19 mouse cellular contexts compared by ENCODE assay signal in the genomic region with DNA sequence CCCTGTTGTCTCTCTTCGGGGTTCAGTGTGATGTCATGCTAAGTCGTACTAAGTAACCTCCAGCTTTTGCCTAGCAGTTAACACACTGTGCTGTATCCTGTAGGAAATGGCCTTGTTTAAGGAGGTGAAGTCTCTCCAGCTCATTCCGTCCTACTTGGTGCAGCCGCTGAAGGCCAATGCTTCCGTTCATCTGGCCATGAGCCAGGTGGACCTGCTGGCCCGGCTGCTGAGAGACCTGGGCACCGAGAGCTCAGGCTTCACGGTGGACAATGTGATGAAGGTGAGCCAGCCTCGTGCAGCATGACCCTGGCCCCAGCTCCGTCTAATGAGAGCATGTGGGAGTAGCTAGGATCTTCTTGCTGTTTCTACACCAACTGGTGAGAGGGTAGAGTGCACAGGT. TPM values are rescaled to one million over a fixed set of nuclear protein-coding genes. Genes with fewer than 3 reads are reported as not detected.
DNase-seq lines count a peak whose midpoint lies in the region; TF ChIP-seq lines count a peak whose summit lies in the region.
"Had no signal": no experiment of that assay in that cellular context is flagged by ENCODE, and none has a peak within 500 bp of the region (broad histone marks: within the 10 kb centered on the region; RNA-seq: fewer than 3 reads in every experiment).

No protein-coding gene starts in this region.

- peak overlapping the region; percentile 49; the same call in 1 of the 2 replicates for H3K4me3 ChIP-seq in E14TG2a.4 (replicated peaks; ENCODE audit: low read length)
- H3K4me3 ChIP-seq: embryonic facial prominence, embryonic 15.5 days; erythroblast, embryonic 14.5 days; forebrain, embryonic 10.5 days; gastrocnemius, adult 2 months; heart, embryonic 13.5 days; hindbrain, embryonic 15.5 days had no signal

- peaks cover 19% of the 10 kb centered on the region for H3K4me1 ChIP-seq in E14TG2a.4 (replicated peaks; ENCODE audit: low read depth, low read length)
- H3K4me1 ChIP-seq: embryonic facial prominence, embryonic 15.5 days; forebrain, embryonic 10.5 days; heart, embryonic 13.5 days; hindbrain, embryonic 15.5 days had no signal

- H3K9me3 ChIP-seq in E14TG2a.4 (ENCODE audit: low read length) = no peaks in the 10 kb centered on the region
- H3K9me3 ChIP-seq: embryonic facial prominence, embryonic 15.5 days; forebrain, embryonic 10.5 days; G1E; heart, embryonic 13.5 days; hindbrain, embryonic 15.5 days had no signal

- no peaks in the 10 kb centered on the region for H3K27me3 ChIP-seq in E14TG2a.4 (ENCODE audit: insufficient read depth, low read length)
- H3K27me3 ChIP-seq: CH12.LX; embryonic facial prominence, embryonic 15.5 days; heart, embryonic 13.5 days; hindbrain, embryonic 15.5 days had no signal

- TF ChIP-seq CTCF in E14TG2a.4 (conservative IDR thresholded peaks at IDR 0.05; ENCODE audit: low read length) = no peak

- peaks cover 88% of the 10 kb centered on the region for H3K36me3 ChIP-seq in E14TG2a.4 (ENCODE audit: insufficient read depth, low read length)

- DNase-seq in adrenal gland, postnatal 25 days = peak; percentile 17
- no peak for DNase-seq in adrenal gland, adult 18-20 months (ENCODE audit: low spot score in 2 of 2)
- DNase-seq in kidney, adult 18-20 months = peak; percentile 30
- DNase-seq in kidney, postnatal 10 days = no peak
- DNase-seq in MN1 (ENCODE audit: low spot score) = peak; percentile 45
- DNase-seq: adrenal gland, adult 8-10 months; cerebellum, adult 2 months; embryo, embryonic 11 days; gastrocnemius, adult 2 months; gastrocnemius, postnatal 25 days; heart, postnatal 36 days had no signal

RNA-seq across cellular contexts. Expression of gene Cep104, which starts 17.7 kb away (rescaled TPM):
- 29.1 and 31.1 TPM in 2 replicates for total RNA-seq in adrenal gland, postnatal 25 days (2021)
- total RNA-seq in adrenal gland, adult 18-20 months (2021) = 10 to 100 TPM; 22.7 to 25.0 TPM

RNA-seq across cellular contexts. Expression of gene Dffb, which starts 17.8 kb away (rescaled TPM):
- total RNA-seq in adrenal gland, postnatal 25 days (2021) = 3.8 and 9.4 TPM in 2 replicates
- total RNA-seq in adrenal gland, adult 18-20 months (2021) = 1 to 10 TPM; 2.8 to 3.2 TPM

RNA-seq across cellular contexts. Expression of gene Lrrc47, which starts 18.8 kb away (rescaled TPM):
- total RNA-seq in adrenal gland, postnatal 25 days (2021) = 54.7 and 56.0 TPM in 2 replicates
- total RNA-seq in adrenal gland, adult 18-20 months (2021) = 10 to 100 TPM; 54.8 to 55.4 TPM

RNA-seq across cellular contexts. Expression of gene Smim1, which starts 33.3 kb away (rescaled TPM):
- total RNA-seq in adrenal gland, postnatal 25 days (2021) = 31.3 and 64.1 TPM in 2 replicates
- 10 to 100 TPM; 48.5 to 54.2 TPM for total RNA-seq in adrenal gland, adult 18-20 months (2021)

RNA-seq across cellular contexts. Expression of gene A430005L14Rik, which starts 35.7 kb away (rescaled TPM):
- 21.1 and 21.2 TPM in 2 replicates for total RNA-seq in adrenal gland, postnatal 25 days (2021)
- total RNA-seq in adrenal gland, adult 18-20 months (2021) = 10 to 100 TPM; 15.4 to 16.9 TPM

Comparison
In these comparisons a context has a peak if more than half of its experiments do, and no peak if none do; other contexts are left out.
1. DNase-seq: peak in adrenal gland, postnatal 25 days (single experiment), kidney, adult 18-20 months (single experiment) and MN1 (single experiment); none in adrenal gland, adult 18-20 months (0 of 2) and kidney, postnatal 10 days (single experiment).